ENCODE assay signal across 11 mouse cellular contexts in genomic region chr1:66695296-66695695, GRCm38 (mm10).
"Had no signal": no experiment of that assay in that cellular context is flagged by ENCODE, and none has a peak within 500 bp of the region (broad histone marks: within the 10 kb centered on the region; RNA-seq: fewer than 3 reads in every experiment).

No protein-coding gene starts in this region.

- H3K9me3 ChIP-seq: limb, embryonic 12.5 days; liver, embryonic 13.5 days; midbrain, embryonic 13.5 days; neural tube, embryonic 15.5 days had no signal

- H3K27me3 ChIP-seq: limb, embryonic 12.5 days; liver, embryonic 13.5 days; midbrain, embryonic 13.5 days; neural tube, embryonic 15.5 days had no signal

- H3K4me3 ChIP-seq: left cerebral cortex, adult 2 months; limb, embryonic 12.5 days; liver, embryonic 13.5 days; midbrain, embryonic 13.5 days; neural tube, embryonic 15.5 days had no signal

- H3K27ac ChIP-seq: left cerebral cortex, adult 2 months; limb, embryonic 12.5 days; liver, embryonic 13.5 days; midbrain, embryonic 13.5 days; neural tube, embryonic 15.5 days had no signal

- H3K9ac ChIP-seq: limb, embryonic 12.5 days; liver, embryonic 13.5 days; liver, postnatal 0 days; midbrain, embryonic 13.5 days; neural tube, embryonic 15.5 days had no signal

- DNase-seq: kidney, postnatal 25 days; liver; liver, embryonic 13.5 days; liver, postnatal 0 days; right cerebral cortex, adult 18-20 months; right cerebral cortex, postnatal 25 days; thymus, postnatal 36 days had no signal

- H3K4me1 ChIP-seq: limb, embryonic 12.5 days had no signal

- H3K36me3 ChIP-seq: limb, embryonic 12.5 days; liver, embryonic 13.5 days; midbrain, embryonic 13.5 days; neural tube, embryonic 15.5 days had no signal

- ATAC-seq: liver, postnatal 0 days; midbrain, embryonic 13.5 days had no signal

- H3K4me2 ChIP-seq: limb, embryonic 12.5 days; liver, embryonic 13.5 days; midbrain, embryonic 13.5 days; neural tube, embryonic 15.5 days had no signal
